ENCODE assay signal across 8 mouse cellular contexts in genomic region chr4:41063894-41064673, GRCm38 (mm10). TPM values are rescaled to one million over a fixed set of nuclear protein-coding genes. Genes with fewer than 3 reads are reported as not detected.
DNase-seq lines count a peak whose midpoint lies in the region; ATAC-seq and TF ChIP-seq lines count a peak whose summit lies in the region.

No protein-coding gene starts in this region.

- 19% methylated on average over 16 of the region's 16 CpGs for WGBS in forebrain, postnatal 0 days
- WGBS in liver, embryonic 12.5 days (ENCODE audit: insufficient replicate concordance): 16% methylated on average over 16 of the region's 16 CpGs
- WGBS in stomach, embryonic 16.5 days: 14% methylated on average over 16 of the region's 16 CpGs

- H3K4me2 ChIP-seq in forebrain, postnatal 0 days (ENCODE audit: low read depth): no peak overlapping the region
- peak overlapping the region; percentile 44 for H3K4me2 ChIP-seq in liver, embryonic 12.5 days
- H3K4me2 ChIP-seq in stomach, embryonic 16.5 days (ENCODE audit: low read depth, low read length): peak overlapping the region; percentile 50

- no peaks in the 10 kb centered on the region for H3K9me3 ChIP-seq in megakaryocyte, embryonic 14.5 days
- no peaks in the 10 kb centered on the region for H3K9me3 ChIP-seq in forebrain, postnatal 0 days (ENCODE audit: low read length)
- H3K9me3 ChIP-seq in liver, embryonic 12.5 days (replicated peaks): no peaks in the 10 kb centered on the region
- H3K9me3 ChIP-seq in stomach, embryonic 16.5 days (replicated peaks; ENCODE audit: control insufficient read depth, low read length): no peaks in the 10 kb centered on the region

- H3K27ac ChIP-seq in forebrain, postnatal 0 days (ENCODE audit: low read depth, low read length): no peak overlapping the region
- no peak overlapping the region for H3K27ac ChIP-seq in liver, embryonic 12.5 days
- peak overlapping the region; percentile 87 for H3K27ac ChIP-seq in stomach, embryonic 16.5 days (ENCODE audit: low read length)

- no peak for ATAC-seq in CD4-positive, CD25-positive, alpha-beta regulatory T cell, adult 4 months
- no peak for ATAC-seq in megakaryocyte, adult 5-6 weeks (ENCODE audit: poor library complexity, severe bottlenecking)
- ATAC-seq in forebrain, postnatal 0 days: no peak
- no peak for ATAC-seq in liver, embryonic 12.5 days
- ATAC-seq in stomach, embryonic 16.5 days (ENCODE audit: insufficient read depth, low FRiP score): peak; percentile 70; the same call in 1 of the 2 replicates

- peaks cover 43% of the 10 kb centered on the region for H3K27me3 ChIP-seq in megakaryocyte, embryonic 14.5 days (replicated peaks)
- no peaks in the 10 kb centered on the region for H3K27me3 ChIP-seq in forebrain, postnatal 0 days (ENCODE audit: insufficient read depth, low read length)
- H3K27me3 ChIP-seq in liver, embryonic 12.5 days (replicated peaks): peaks cover 24% of the 10 kb centered on the region
- H3K27me3 ChIP-seq in stomach, embryonic 16.5 days (ENCODE audit: control insufficient read depth, insufficient read depth, low read length): no peaks in the 10 kb centered on the region

- H3K4me3 ChIP-seq in megakaryocyte, embryonic 14.5 days (replicated peaks): peak overlapping the region; percentile 30
- H3K4me3 ChIP-seq in forebrain, postnatal 0 days (ENCODE audit: low read depth, low read length): no peak overlapping the region
- 0 out of 2 replicates have a peak overlapping the region, but pooled peaks have one; percentile 16 for H3K4me3 ChIP-seq in liver, embryonic 12.5 days
- peak overlapping the region; percentile 32 for H3K4me3 ChIP-seq in stomach, embryonic 16.5 days (replicated peaks; ENCODE audit: low read length)

- H3K36me3 ChIP-seq in megakaryocyte, embryonic 14.5 days (replicated peaks; ENCODE audit: low read length): no peaks in the 10 kb centered on the region
- no peaks in the 10 kb centered on the region for H3K36me3 ChIP-seq in forebrain, postnatal 0 days (ENCODE audit: insufficient read depth)
- H3K36me3 ChIP-seq in liver, embryonic 12.5 days: no peaks in the 10 kb centered on the region
- no peaks in the 10 kb centered on the region for H3K36me3 ChIP-seq in stomach, embryonic 16.5 days (ENCODE audit: control insufficient read depth, insufficient read depth, low read length)

- peaks cover 16% of the 10 kb centered on the region; the same call in 1 of the 2 replicates for H3K4me1 ChIP-seq in megakaryocyte, embryonic 14.5 days
- H3K4me1 ChIP-seq in forebrain, postnatal 0 days (ENCODE audit: insufficient read depth): no peaks in the 10 kb centered on the region
- H3K4me1 ChIP-seq in liver, embryonic 12.5 days: peaks cover 14% of the 10 kb centered on the region
- H3K4me1 ChIP-seq in stomach, embryonic 16.5 days (ENCODE audit: control insufficient read depth, insufficient read depth, low read length): 0 out of 2 replicates have a peak, but pooled peaks cover 5% of the 10 kb centered on the region

- peak; percentile 47; the same call in 1 of the 2 replicates for TF ChIP-seq CTCF in forebrain, postnatal 0 days (IDR thresholded peaks at IDR 0.05; ENCODE audit: low read depth)

- H3K9ac ChIP-seq in forebrain, postnatal 0 days: no peak overlapping the region
- H3K9ac ChIP-seq in liver, embryonic 12.5 days: no peak overlapping the region
- H3K9ac ChIP-seq in stomach, embryonic 16.5 days (ENCODE audit: low read length): peak overlapping the region; percentile 54; the same call in 1 of the 2 replicates

- peak; percentile 62 for DNase-seq in CD4-positive, CD25-positive, alpha-beta regulatory T cell, adult 2 months (ENCODE audit: low read depth, low spot score)
- DNase-seq in forebrain, postnatal 0 days: no peak
- no peak for DNase-seq in ovary, adult 18-20 months (ENCODE audit: low spot score)

RNA-seq across cellular contexts. Expression of gene Aqp7, which starts 16.1 kb away (rescaled TPM):
- polyA plus RNA-seq in CD4-positive, CD25-positive, alpha-beta regulatory T cell, adult 4 months (2017; shearing (Covaris generic)): not detected
- not detected in 2 replicates for polyA plus RNA-seq in megakaryocyte, embryonic 14.5 days (2012; ENCODE audit: insufficient read depth, low replicate concordance)
- not detected in 2 replicates for total RNA-seq in megakaryocyte, adult 5-6 weeks (2015)
- total RNA-seq in megakaryocyte, adult 5-6 weeks (2017): not detected in 2 replicates
- not detected in 2 replicates for total RNA-seq in forebrain, postnatal 0 days (2014; rRNA removed)
- not detected in 2 replicates for polyA plus RNA-seq in forebrain, postnatal 0 days (2015; fragmentation: Nextera tagmentation; extraction: Ambion mirVana)
- polyA plus RNA-seq in liver, embryonic 12.5 days (2016; fragmentation: Nextera tagmentation; extraction: Ambion mirVana): 1.3 and 1.8 TPM in 2 replicates
- 0.40 and 0.45 TPM in 2 replicates for polyA plus RNA-seq in stomach, embryonic 16.5 days (2015; fragmentation: Nextera tagmentation; extraction: Ambion mirVana)

RNA-seq across cellular contexts. Expression of gene Aqp3, which starts 33.9 kb away (rescaled TPM):
- polyA plus RNA-seq in CD4-positive, CD25-positive, alpha-beta regulatory T cell, adult 4 months (2017; shearing (Covaris generic)): 10 to 100 TPM in 1 of 2 experiments, 1 to 10 TPM in 1; 8.3 to 13.9 TPM
- not detected in 2 replicates for polyA plus RNA-seq in megakaryocyte, embryonic 14.5 days (2012; ENCODE audit: insufficient read depth, low replicate concordance)
- total RNA-seq in megakaryocyte, adult 5-6 weeks (2015): not detected in 2 replicates
- total RNA-seq in megakaryocyte, adult 5-6 weeks (2017): 0.07 and 0.45 TPM in 2 replicates
- total RNA-seq in forebrain, postnatal 0 days (2014; rRNA removed): 0.23 TPM in 1 of 2 replicates, not detected in the other
- 0.13 and 0.36 TPM in 2 replicates for polyA plus RNA-seq in forebrain, postnatal 0 days (2015; fragmentation: Nextera tagmentation; extraction: Ambion mirVana)
- 20.9 and 22.3 TPM in 2 replicates for polyA plus RNA-seq in liver, embryonic 12.5 days (2016; fragmentation: Nextera tagmentation; extraction: Ambion mirVana)
- 101 and 127 TPM in 2 replicates for polyA plus RNA-seq in stomach, embryonic 16.5 days (2015; fragmentation: Nextera tagmentation; extraction: Ambion mirVana)
